Mouse (Mus musculus) cerebellum, adult 2 months (tissue): Measurements from ENCODE around the gene Chuk. TPM values are rescaled to one million over a fixed set of nuclear protein-coding genes. Genes with fewer than 3 reads are reported as not detected.

ENCODE experiments used
- DNase-seq, 2 experiments: peaks; one replicate each; pipeline ENCODE4 v3.0.0; 2021
- H3K27ac ChIP-seq: fragments of 200-500 bp; 2 replicates; pipeline ENCODE4 v1.5.1; 2012; ENCODE audit warnings: low read length, control low read depth, inconsistent platforms; ENCODE audit not compliant: insufficient read depth
- H3K27me3 ChIP-seq: fragments of 200-500 bp; 2 replicates; pipeline ENCODE4 v1.6.1; 2012; ENCODE audit warnings: inconsistent platforms, mild to moderate bottlenecking, low read length, moderate library complexity; ENCODE audit not compliant: control insufficient read depth, insufficient read depth
- H3K4me1 ChIP-seq: fragments of 200-500 bp; 2 replicates; pipeline ENCODE4 v1.6.1; 2011; ENCODE audit warnings: low read length; ENCODE audit not compliant: control insufficient read depth, insufficient read depth
- H3K4me3 ChIP-seq: fragments of 200-500 bp; replicated peaks from 2 replicates; pipeline ENCODE3; 2011; ENCODE audit warnings: mild to moderate bottlenecking, low read depth, low read length, control low read depth; ENCODE audit not compliant: insufficient read depth
- CTCF ChIP-seq: fragments of 200-500 bp; IDR thresholded peaks from 2 replicates; pipeline ENCODE4 v1.5.1; 2011; ENCODE audit warnings: low read depth, mild to moderate bottlenecking, control low read depth, low read length, moderate library complexity, borderline replicate concordance; ENCODE audit not compliant: insufficient read depth
- POLR2A ChIP-seq: fragments of 200-500 bp; IDR thresholded peaks from 2 replicates; pipeline ENCODE4 v1.6.1; 2011; ENCODE audit warnings: low read length, control low read depth, borderline replicate concordance; ENCODE audit not compliant: insufficient read depth
- WGBS: fragments of 180-500 bp; shearing (Covaris S2); methylation state at CpG from one replicate; pipeline ENCODE4 v1.1.7; 2018; 5-methylcytosine and 5-hydroxymethylcytosine counted together
- polyA plus RNA-seq: library from polyadenylated mRNA; depleted of rRNA; stranded (reverse); fragments of >200 nt; gene quantifications from 2 replicates; pipeline ENCODE4 v1.2.3, GENCODE M21; 2012

Gene Chuk
- polyA plus RNA-seq, 1 experiment = 78.8 TPM

DNA sequence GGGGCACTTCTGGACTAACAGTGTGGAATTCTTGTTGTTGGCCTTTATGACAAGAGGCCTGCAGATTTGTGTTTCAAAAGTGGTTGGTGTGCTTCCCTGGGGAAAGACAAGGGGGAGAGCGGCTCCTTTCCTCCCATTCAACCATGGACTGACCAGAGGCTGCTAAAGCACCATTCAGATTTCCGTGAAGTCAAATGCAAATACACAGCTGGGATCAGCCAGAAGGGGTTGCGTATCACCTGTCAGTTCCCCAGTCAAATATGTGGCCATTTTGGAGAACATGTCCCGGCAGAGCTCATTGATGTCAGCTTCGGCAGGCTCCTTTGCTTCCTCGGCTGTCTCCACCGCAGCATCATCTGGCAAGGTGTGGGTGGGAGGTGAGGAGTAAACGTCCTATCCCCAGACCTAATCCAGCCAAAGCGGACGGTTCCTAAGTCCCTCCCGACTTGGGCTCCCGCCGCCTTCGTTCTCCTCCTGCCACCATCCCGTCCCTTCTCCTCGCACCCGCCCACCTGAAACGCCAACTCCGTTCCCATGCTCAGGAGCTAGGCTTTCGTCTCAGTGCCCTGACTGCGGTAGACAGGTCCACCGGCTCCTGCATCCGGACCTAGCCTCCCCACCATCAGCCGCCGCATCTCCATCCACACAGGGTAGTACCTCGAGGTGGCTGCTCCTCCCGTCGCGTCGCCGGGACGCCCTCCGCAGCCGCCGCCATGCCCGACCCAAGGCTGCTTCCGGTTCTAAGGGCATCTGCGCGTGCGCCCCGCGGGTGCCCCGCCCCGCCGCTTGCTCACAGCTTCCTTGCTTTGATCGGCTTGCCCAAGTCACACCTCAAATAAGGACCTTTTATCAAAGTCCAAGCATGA lies 38.7 kb upstream of the Chuk start, which contains the start of gene Bloc1s2:
Bloc1s2 (minus strand) TSS at position 745 of the 866 bp plus-strand sequence.
- no peaks in the 10 kb centered on the region for H3K27me3 ChIP-seq
- TF ChIP-seq POLR2A (peak; percentile 62; the same call in 1 of the 2 replicates), CTCF (no peak)
- H3K27ac ChIP-seq = peak within 1 kb of the TSS; percentile 34; the same call in 1 of the 2 replicates
- WGBS = under 1% methylated on average over 46 of the region's 46 CpGs
- peak within 1 kb of the TSS; percentile 87 for H3K4me3 ChIP-seq
- DNase-seq = peak; percentile 89 to 91
- no peaks in the 10 kb centered on the region for H3K4me1 ChIP-seq

DNA sequence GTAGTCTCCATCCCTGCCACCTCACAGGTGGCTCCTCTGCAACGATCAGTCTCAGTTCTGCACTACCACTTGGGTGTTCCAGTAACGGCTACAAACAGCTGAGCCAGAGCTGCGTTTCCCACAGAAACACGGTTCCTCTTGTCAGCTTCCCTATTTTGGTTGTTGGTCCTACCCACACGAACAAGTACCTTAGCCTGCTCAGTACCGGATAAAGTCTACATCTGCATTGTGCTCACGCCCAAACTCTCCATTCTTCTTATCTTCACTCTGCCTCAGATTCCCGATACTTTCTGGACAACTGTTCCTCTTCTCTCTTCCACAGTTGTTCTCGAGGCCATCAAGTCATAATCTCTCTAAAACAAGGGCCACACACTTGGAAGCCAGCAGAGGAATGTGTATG lies 37.1 kb upstream of the Chuk start:
- H3K27me3 ChIP-seq = no peaks in the 10 kb centered on the region
- no peaks in the 10 kb centered on the region for H3K4me1 ChIP-seq
- no peak overlapping the region for H3K4me3 ChIP-seq
- no peak for DNase-seq
- WGBS = 89% methylated on average over 9 of the region's 9 CpGs
- TF ChIP-seq POLR2A (no peak), CTCF (no peak)
- H3K27ac ChIP-seq = no peak overlapping the region

- WGBS = 22% methylated on average over 7 of the region's 7 CpGs
- DNase-seq = peak; percentile 26 to 29
- Histone ChIP-seq H3K4me3 (peak overlapping the region; percentile 45), H3K27me3 (no peaks in the 10 kb centered on the region), H3K27ac (no peak overlapping the region), H3K4me1 (no peaks in the 10 kb centered on the region)
- no peak for TF ChIP-seq POLR2A
- no peak for TF ChIP-seq CTCF
These were observed 28.7 kb upstream of the Chuk start for GRCm38 (mm10) chr19:44135960-44136485.

- under 1% methylated on average over 45 of the region's 45 CpGs for WGBS
- no peaks in the 10 kb centered on the region for H3K27me3 ChIP-seq
- no peaks in the 10 kb centered on the region for H3K4me1 ChIP-seq
These were observed 28.0 kb upstream of the Chuk start, which contains the start of gene Cwf19l1 for GRCm38 (mm10) chr19:44135072-44135959. Cwf19l1 (minus strand) TSS chr19:44135876.

GRCm38 (mm10) chr19:44132917-44133316 lies 25.6 kb upstream of the Chuk start:
- no peak for DNase-seq
- Histone ChIP-seq H3K4me3 (no peak overlapping the region), H3K27me3 (no peaks in the 10 kb centered on the region), H3K4me1 (no peaks in the 10 kb centered on the region), H3K27ac (no peak overlapping the region)
- TF ChIP-seq CTCF (no peak), POLR2A (no peak)
- 89% methylated on average over 5 of the region's 5 CpGs for WGBS

More at GRCm38 (mm10) chr19:44135072-44135959, 28.0 kb upstream of the Chuk start, which contains the start of gene Cwf19l1:
- DNase-seq = peak; percentile 91 to 92
- peak; percentile 54; the same call in 1 of the 2 replicates for TF ChIP-seq POLR2A
- TF ChIP-seq CTCF = no peak
- peak within 1 kb of the TSS; percentile 38; the same call in 1 of the 2 replicates for H3K27ac ChIP-seq
- peak within 1 kb of the TSS; percentile 89 for H3K4me3 ChIP-seq

DNA sequence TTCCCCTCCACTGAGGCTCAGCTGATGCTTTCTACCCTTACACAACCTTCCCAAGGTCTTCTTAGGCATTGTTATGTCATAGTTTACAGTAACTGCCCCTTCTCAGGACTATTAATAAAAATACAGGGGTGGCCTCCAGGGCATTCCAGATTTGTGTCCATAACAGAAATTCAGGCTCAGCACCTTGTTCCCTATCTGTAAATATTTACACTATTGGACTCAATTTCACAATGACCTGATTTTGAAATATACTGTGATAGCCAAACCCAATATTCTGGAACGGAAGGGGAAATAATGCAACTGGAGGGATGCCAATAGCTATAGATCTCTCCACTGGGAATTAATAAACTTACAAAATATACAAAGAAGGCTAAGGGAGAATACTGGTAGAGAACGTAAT lies 21.3 kb upstream of the Chuk start:
- no peak for DNase-seq
- 89% methylated on average over 2 of the region's 2 CpGs for WGBS
- TF ChIP-seq POLR2A (no peak), CTCF (no peak)

DNA sequence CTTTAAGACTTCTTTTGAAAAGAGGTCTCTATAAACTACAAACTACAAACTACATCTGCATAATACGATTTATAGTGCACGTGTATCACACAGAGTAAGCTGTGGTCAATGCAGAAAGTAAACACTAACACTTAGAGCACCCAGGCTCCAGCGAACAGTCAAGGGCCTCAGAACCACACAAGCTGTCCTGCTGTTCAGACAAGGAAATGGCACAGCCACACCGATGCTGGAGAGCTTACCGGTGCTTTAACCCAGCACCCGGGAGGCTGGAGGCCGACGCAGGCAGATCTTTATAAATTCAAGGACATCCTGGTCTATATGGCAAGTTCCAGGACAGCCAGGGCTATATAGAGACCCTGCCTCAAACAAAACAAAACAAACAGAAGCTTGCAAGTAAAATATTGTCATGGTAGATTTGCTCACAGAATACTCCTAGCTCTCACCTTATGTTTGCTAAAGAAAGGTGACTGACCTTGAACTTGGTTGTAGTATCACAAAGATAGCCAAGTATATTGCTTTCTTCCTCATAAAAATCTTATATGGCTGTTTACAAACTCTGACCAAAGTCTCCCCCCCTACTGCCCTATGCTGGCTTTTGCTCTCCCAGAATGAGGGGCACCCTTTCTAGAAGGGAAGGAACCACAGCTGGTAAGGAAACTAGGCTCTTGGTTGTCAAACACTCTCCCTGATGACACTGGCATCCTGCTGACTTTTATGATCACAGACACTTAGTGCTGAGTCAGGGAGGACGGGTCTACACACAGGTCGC lies 20.6 kb upstream of the Chuk start:
- Histone ChIP-seq H3K27me3 (no peaks in the 10 kb centered on the region), H3K4me3 (no peak overlapping the region), H3K27ac (no peak overlapping the region), H3K4me1 (no peaks in the 10 kb centered on the region)
- 91% methylated on average over 10 of the region's 10 CpGs for WGBS
- TF ChIP-seq POLR2A (no peak), CTCF (no peak)
- no peak for DNase-seq

More for the DNA sequence above, 21.3 kb upstream of the Chuk start:
- Histone ChIP-seq H3K27me3 (no peaks in the 10 kb centered on the region), H3K27ac (no peak overlapping the region), H3K4me3 (no peak overlapping the region), H3K4me1 (no peaks in the 10 kb centered on the region)
